Mouse (Mus musculus) thymus, postnatal 0 days (tissue): ENCODE measurements around the gene Hnrnpul2. TPM values are rescaled to one million over a fixed set of nuclear protein-coding genes. Genes with fewer than 3 reads are reported as not detected.

Source experiments
- DNase-seq: peaks from one replicate; pipeline ENCODE4 v3.0.0-alpha.2; 2015; ENCODE audit warnings: low spot score
- polyA plus RNA-seq: library from polyadenylated mRNA; unstranded; fragments of >200 nt; fragmentation: Nextera tagmentation; extraction: Ambion mirVana; gene quantifications from 2 replicates; pipeline ENCODE4 v1.2.1, GENCODE M21; 2015

The Hnrnpul2 gene
- polyA plus RNA-seq: 4.3 and 5.3 TPM in 2 replicates

DNA sequence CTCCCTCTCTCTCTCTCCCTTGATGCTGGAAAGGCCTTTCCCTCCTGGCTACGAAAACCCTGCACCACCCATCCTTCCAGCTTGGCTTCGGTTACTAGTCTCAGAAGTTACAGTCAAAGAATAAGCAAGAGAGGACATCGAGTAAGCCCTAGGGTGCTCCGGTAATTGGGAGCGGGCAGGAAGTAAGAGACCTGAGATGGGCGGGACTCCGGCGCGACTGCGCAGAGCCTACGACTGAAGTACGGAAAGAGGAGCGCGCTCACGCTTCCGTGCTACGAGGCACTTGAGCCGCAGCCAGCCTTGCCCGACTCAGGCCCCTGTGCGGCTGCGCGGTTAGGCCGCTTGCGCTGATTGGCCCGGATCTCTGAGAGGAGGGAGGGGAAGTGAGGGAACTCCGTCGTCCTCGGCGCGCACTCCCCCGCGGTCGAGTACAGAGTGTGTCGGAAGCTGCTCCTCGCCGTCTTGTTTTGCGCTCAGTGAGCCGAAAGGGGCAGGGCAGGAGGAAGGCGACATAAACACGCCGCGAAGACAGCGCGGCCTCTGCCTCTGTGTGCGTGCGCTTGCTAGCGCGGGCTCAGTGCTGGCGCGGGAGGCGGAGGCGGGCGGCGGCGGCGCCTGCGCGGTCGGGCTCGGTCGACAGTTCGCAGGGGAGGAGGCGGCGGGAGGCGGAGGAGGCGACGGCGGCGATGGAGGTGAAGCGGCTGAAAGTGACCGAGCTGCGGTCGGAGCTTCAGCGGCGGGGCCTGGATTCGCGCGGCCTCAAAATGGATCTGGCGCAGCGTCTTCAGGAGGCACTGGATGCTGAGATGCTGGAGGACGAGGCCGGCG is at the start of gene Hnrnpul2:
Gene Hnrnpul2 (plus strand): TSS at position 415 of the 828 bp plus-strand sequence.
- peak; percentile 100 for DNase-seq

DNA sequence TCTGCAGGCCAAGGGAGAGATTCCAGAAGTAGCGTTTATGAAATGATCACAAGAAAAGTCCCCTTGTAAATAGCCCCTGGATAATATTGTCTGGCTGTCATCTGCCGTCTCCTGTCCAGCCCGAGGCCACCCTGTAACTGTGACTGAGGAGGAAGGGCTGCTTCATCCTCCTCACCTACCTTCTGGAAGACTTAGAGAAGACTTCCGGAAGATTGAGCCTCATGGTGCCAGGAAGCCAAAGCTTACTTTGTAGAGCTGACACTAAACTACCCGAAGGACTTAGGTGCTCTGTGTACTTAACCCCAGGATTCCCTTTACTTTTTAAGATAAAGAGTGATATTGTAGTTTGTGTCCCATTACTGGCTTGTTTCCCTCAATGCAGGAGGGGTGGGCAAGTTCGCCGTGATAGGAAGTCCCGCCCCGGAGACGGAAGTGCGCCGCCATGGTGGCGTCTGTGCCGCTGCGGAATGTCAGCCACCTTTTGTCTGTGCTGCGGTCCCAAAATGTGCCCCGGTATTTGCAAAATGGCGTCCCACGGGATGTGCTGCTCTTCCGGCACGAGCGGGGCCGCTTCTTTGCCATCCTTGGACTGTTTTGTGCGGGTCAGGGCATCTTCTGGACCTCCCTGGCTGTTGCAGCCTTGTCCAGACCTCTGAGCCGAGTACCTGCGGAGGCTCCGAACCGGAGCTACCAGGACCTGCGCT is 49.1 kb upstream of the Hnrnpul2 start, which contains the start of gene Tmem223:
Gene Tmem223 (plus strand): TSS at position 430 of the 704 bp plus-strand sequence.
- peak; percentile 85 for DNase-seq

DNA sequence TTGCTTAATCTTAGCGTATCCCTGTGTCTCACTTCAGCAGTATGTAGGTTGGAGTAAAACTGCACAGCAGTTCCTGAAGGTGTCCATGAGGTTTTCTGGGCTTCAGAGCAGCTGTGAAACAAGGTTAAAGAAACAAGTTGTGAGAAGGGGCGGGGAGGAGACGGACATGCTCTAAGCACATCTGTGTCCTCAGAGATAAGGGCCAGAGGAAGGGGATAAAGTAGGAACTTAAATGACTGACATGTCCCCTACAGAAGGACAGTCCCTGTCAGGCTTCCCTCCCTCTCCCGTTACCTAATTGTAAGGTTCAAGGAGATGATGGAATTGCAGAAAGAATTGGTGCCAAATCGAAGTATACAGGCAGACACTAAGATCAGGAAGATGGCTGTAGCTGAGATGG is 46.8 kb upstream of the Hnrnpul2 start:
- DNase-seq: no peak

DNA sequence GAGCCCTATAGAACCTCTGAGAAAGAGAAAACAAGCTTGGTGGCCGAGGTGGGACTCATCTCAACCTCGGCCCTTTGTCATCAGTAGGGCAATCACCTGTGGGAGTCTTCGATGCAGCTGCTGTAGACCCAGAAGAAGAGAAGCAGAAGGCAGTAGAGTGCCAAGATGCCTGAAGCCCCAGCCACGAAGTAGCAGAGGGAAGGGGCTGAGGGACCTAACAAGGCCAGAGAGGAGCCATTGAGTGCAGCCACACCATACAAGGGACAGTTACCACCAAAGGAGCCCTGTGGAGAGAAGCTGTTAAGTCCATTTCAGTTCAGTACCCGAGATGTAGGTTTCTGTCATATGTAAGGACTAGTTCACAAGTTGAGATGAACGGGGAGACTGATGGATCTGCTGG is 46.4 kb upstream of the Hnrnpul2 start:
- DNase-seq: no peak

DNA sequence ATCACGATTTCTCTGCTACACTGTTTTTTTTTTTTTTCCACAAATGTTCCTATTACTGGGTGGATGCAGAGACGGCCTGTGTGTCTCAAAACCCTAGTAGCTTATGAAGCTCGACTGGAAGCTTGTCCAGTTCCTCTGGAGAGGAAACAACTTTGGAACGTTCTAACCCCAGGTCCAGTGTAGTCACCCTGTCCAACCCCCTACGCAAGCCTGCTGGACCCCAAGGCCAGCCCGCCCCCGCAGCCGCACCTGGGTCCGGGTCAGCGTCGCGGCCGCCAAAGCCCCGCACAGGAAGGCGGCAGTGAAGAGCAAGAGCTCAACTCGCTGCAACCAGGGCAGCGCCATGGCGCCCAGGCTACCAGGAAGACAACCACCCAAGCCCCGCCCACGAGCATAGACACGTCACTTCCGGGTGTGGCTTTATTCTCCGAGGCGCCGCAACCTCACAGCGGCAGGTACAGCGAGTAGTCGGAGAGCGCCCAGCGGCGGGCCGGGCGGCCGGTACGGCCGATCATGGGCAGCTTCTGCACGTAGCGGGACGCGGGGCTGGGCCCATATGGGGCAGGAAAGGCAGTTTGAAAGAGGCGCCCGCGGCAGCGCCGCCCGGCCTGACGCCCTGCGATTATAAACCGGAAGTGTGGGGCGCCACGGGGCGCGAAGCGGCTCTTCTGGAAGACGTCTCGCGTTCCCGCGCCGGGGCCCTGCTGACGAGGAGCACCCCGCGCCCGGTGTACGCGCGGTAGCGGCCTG is 45.5 kb upstream of the Hnrnpul2 start, which contains the start of gene Tmem179b:
Gene Tmem179b (minus strand): TSS at position 382 of the 750 bp plus-strand sequence.
- DNase-seq: peak; percentile 96

DNA sequence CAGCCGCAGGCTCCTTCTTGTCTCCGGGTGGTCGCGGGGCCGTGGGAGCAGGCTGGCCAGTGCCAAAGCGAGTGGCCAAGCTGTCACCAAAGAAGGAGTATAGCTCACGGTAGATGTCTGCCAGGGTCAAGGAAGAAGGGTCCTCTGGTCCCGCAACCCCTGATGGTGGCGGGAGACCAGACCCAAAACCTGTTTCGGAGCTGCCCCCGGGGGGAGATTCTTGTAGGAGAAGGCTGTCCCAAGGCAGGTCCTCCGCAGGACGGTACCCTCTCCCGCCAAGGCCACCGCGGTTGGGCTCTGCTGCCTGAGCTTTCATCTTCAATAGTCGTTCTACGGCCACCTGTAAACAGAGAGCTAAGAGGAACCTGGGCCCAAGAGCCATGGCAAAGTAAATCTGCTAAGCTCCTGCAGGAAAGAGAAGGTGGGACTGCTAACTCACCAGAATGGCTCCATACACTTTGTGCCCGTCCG is 44.8 kb upstream of the Hnrnpul2 start:
- DNase-seq: no peak

DNA sequence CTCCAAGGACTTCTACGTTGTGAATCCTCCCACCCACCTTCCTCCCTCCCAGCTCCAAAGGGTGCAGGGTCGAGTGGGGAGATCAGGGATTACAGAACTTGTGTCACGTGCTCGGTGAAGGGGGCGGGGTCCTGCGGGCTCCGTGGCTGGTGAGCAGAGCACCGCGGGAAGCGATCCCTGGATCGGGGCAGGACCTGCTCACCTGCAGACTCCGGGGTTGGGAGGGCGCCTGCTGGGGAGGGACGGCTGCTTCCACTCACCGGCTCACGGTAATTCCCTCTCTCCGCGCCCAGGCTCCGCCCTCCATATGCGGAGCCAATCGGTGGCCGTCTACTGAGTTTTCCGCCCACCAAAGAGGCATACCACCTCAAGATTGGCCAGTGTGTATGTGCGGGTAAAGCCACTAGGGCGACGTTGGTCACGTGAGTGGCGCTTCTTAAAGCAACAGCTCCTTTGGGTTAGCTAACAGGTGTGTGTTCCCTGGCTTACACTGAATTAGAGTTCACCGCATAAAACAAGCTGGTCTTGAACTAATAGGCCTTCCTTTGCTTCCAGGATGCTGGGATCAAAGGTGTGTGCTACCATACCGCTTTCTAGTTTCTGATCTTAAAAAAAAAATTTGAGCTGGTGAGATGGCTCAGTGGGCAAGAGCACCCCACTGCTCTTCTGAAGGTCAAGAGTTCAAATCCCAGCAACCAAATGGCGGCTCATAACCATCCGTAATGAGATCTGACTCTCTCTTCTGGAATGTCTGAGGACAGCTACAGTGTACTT is 33.6 kb upstream of the Hnrnpul2 start, which contains the start of gene Taf6l:
Gene Taf6l (minus strand): TSS at position 410 of the 774 bp plus-strand sequence.
- peak; percentile 96 for DNase-seq

DNA sequence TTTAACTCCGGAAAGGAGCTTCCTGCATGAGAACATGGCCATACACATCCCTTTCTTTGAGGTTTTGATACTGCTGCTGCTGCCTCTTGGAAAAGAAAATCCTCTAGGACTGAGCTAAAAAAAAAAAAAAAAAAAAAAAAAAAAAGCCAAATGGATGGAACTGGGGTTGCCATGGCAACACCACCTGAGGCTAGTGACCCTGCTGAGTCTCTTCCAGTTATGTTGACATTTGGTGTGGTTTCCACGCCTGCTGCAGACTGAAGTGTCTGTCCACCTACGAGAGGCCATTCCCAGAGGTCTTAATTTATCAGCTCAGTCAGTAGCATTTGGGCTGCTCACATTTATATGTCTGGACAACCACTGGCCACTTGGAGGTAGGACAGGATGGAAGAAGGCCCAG is 31.3 kb upstream of the Hnrnpul2 start:
- no peak for DNase-seq

DNA sequence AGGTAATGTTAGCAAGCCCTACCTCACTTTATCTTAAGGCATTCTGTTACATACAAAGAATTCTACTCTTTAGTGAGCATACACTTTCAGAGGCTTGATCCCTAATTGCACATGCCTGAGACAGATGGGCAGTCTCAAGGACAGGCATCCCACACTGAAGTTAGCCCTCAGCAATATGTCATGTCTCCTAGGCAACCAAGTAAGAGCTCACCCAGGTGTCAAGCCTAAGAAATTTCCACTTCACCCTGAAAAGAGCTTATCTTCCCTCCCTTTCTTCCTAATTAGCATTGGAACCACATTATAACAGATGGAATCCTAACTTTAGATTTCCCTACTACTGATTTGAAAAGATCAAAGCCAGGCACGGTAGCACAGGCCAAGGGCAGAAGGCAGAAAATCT is 30.6 kb upstream of the Hnrnpul2 start:
- no peak for DNase-seq

DNA sequence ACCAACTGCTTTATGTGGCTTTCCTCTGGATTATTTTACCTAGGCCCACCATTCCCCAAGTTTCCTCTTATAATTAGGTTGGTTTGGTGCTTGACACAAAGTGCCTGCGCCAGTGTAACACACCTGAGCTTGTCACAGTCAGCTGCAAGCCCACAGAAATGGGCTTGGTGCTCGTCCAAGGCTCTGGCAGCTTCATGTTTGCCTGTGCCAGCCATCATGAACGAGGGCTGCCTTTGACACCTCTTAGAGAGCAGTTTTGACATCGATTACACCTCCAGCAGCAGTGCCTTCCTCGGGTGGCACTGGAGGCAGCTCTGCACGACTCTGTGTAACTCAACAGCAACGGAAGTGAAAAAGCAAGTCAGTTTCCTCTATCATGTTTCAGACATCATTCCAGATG is 29.6 kb upstream of the Hnrnpul2 start:
- DNase-seq: no peak

DNA sequence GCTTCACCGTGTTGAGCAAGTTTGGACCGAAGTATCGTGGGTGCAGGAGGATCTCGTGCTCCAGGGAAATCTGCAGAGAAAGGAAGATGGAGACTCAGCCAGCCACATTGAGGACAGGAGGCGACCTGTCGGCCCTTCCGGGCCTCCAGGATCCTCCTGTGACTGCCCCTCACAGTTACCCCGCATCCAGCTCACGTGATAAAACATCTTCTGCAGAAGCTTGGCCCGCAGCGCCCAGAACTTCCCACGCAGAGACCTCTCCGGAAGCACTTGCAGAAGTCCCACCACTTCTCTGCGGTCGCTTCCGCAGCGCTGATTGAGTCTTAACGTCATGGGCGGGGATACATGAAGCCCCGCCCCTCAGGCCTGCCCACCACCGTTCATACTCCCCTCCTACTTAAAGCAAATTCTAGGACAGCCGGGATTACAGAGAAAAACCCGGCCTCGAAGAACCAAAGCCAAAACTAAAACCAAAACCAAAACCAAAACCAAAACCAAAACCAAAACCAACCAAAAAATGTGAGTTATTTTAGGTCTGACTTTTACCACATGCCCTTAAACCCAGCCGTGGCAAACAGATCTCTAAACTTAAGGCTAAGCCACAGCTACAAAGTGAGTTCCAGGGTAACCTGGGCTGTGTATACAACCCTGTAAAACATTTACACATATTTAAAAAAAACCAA is 21.4 kb upstream of the Hnrnpul2 start, which contains the start of gene Polr2g:
Gene Polr2g (minus strand): TSS at position 314 of the 683 bp plus-strand sequence.
- peak; percentile 93 for DNase-seq

DNA sequence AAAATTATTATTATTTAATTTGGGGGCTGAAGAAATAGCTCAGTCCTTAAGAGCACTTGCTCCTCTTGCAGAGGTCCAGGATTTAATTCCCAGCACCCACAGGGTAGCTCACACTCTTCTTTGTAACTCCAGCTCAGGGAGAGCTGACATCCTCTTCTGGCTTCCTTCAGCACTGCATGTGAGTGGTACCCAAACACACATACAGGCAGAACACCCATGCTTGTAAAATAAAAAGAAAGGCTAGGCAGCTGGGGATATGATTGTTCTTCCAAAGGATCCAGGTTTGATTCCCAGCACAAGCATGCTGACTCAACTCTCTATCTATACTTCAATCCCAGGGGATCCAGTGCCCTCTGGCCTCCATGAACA is 20.9 kb upstream of the Hnrnpul2 start:
- DNase-seq: no peak

DNA sequence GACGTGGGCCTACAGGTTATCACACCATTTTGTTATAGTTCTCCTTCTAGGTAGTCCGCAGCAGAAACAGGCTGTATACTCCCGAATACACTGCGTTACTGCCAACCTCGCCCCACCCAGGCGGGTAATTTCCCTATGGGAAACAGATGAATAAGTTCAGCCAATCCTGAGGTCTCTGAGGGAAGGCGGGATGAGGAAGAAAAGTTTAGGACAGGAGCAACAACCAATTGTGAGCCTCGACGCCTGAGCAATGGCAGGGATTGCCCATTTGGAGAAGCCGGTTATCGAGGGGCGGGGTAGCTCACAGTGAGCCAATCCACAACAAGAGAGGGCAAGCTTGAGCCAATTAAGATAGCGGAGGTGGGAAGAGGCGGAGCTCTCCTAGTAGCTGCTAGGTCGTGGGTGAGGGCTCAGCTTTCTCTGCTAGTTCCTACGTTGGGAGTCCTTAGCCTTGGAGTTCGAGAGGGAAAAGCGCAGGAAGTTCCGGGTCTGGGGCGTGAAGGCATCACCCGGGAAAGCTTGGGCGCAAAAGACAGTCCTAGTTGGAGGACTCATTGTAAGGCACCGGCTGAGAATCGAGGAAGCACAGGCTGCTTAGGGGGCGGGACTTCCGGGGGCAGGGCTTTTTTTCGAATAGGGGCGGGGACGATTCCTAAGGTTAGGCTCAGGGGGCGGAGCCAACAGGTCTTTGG is 17.5 kb upstream of the Hnrnpul2 start, which contains the start of gene Zbtb3:
Gene Zbtb3 (plus strand): TSS at position 426 of the 692 bp plus-strand sequence.
- DNase-seq: peak; percentile 96

DNA sequence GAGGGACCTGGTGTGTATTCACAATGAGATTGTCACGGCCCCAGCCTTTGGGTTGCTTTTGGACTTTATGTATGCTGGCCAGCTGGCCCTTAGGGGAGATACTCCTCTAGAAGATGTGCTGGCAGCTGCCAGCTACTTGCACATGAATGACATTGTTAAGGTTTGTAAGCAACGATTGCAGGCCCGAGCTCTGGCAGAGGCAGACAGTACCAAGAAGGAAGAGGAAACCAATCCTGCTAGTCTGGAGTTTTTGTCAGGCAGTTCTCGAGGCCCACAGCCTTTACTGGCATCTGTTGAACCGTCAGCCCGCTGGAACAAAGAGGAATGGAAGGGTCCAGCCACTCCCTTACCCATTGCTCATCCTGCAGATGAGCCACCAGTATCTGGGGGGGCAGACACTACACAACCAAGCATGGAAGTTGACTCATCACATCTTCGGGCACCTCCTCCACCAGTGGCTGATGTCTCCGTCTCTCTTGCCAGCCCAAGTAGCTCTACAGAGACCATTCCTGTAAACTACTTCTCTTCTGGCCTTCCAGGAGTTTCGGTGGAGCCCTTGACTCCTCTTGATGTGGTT is 16.5 kb upstream of the Hnrnpul2 start:
- no peak for DNase-seq

DNA sequence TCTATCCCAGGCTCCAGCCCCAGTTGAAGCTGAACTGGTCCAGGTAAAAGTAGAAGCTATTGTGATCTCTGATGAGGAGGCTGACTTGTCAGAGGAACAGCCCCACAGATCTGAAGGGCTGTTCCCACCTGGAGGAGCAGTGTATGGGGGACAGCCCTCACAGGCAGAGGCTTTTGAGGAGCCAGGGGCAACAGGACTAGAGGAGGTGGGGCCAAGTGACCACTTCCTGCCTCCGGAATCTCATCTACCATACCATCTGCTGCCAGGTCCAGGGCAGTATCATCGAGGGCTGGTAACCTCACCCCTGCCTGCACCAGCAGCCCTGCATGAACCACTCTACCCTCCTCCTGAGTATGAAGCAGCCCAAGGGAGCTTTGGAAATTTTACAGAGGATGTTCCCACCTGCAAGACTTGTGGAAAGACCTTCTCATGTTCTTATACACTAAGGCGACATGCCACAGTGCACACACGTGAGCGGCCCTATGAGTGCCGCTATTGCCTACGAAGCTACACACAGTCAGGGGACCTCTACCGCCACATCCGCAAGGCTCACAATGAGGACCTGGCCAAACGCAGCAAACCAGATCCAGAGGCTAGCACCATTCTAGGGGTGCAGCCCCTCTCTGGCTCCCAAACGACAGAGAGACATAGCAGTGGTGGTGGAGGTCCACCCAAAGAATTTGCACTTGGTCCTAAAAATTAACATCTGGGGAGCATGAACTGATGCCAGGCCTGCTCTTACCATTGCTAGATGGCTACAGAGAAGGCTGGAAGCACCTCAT is 15.7 kb upstream of the Hnrnpul2 start:
- no peak for DNase-seq

DNA sequence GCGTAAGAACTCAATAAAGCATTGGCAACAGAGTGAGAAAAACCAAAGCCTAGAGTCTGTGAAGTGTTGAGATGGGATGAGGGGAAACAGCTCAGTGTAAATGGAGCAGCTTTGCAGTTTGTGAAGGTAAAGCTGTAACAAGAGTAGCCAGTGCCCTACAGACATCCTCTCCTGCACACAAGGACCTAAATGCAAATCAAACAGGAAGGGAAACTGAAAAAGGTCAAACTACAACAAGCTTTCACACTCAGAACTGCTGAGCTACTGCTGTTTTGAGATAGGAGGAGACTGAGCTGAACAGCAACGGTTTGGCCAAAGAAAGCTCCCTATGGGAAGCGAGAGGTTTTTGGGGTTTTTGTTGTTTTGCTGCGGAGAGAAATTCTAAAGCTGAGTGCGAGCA is 13.0 kb upstream of the Hnrnpul2 start:
- DNase-seq: no peak

DNA sequence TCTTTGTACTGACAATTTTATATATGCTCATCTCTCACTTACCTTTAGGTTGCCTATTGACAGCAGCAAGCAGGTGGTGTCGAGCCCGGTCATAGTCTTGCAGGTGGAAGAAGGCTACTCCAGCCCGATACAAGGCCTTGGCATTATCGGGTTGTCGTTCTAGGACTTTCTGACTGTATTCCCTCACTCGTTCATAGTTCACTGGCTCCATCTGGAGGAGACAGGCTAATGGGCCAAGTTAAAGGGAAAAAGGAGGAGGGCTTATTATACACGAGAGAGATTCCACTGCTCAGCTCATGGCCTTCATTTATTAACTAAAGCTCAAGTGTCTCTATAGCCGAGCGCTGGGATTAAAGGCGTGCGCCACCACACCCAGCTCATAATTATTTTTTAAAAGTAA is 4.0 kb upstream of the Hnrnpul2 start:
- DNase-seq: no peak

DNA sequence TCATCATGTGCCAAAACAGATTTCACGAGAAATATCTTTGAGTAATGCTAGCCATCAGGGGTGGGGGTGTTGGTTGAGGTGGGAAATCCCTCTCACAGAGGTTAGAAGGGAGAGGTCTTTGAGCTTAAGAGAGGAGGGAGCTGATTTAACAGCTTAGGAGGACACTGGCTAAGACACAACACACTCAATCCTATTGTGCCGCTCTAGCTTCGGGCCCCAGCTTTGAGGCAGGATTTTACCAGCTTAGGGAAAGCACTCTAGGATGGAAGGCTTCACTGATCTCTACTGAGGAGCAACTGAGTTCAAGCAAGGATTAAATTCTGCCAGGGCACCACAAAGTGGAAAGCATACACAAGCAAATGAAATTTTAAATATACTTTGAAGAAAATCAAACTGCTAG is 2.8 kb upstream of the Hnrnpul2 start:
- DNase-seq: no peak
